Mouse (Mus musculus): ENCODE results near the gene Nps. TPM values are rescaled to one million over a fixed set of nuclear protein-coding genes. Genes with fewer than 3 reads are reported as not detected.
"Not testable (repeated sequence)": the region's sequence is repeated elsewhere in the genome, so short reads cannot be mapped to it uniquely, and the experiment has no call there.

The Nps gene
- not detected in 2 replicates for polyA plus RNA-seq (2014; fragmentation: Nextera tagmentation; extraction: Ambion mirVana)

- 86% methylated on average over 19 of the region's 19 CpGs for WGBS
These were observed at the start of gene Nps for GRCm38 (mm10) chr7:135258053-135258753. TSS of gene Nps (plus strand) at chr7:135258703.

GRCm38 (mm10) chr7:135208947-135209567 is 49.4 kb upstream of the Nps start:
- no peak overlapping the region for H3K27ac ChIP-seq (ENCODE audit: low read depth, low read length)
- H3K9me3 ChIP-seq (ENCODE audit: control insufficient read depth, low read length) = no peaks in the 10 kb centered on the region
- no peak overlapping the region for H3K9ac ChIP-seq (ENCODE audit: low read depth, low read length)
- no peaks in the 10 kb centered on the region for H3K4me1 ChIP-seq (replicated peaks; ENCODE audit: control insufficient read depth, insufficient read depth, low read length)
- H3K4me3 ChIP-seq (ENCODE audit: low read depth, low read length) = no peak overlapping the region
- H3K36me3 ChIP-seq (ENCODE audit: control insufficient read depth, insufficient read depth, low read length) = no peaks in the 10 kb centered on the region
- no peak for ATAC-seq (replicated peaks; ENCODE audit: low FRiP score)
- 82% methylated on average over 6 of the region's 6 CpGs for WGBS
- no peak overlapping the region for H3K4me2 ChIP-seq
- H3K27me3 ChIP-seq (replicated peaks; ENCODE audit: control insufficient read depth, insufficient read depth, low read length) = no peaks in the 10 kb centered on the region
- no peak for DNase-seq (ENCODE audit: low spot score)

More at GRCm38 (mm10) chr7:135258053-135258753, at the start of gene Nps:
- not testable (repeated sequence) for DNase-seq (ENCODE audit: low spot score); H3K27ac ChIP-seq (ENCODE audit: low read depth, low read length); H3K36me3 ChIP-seq (ENCODE audit: control insufficient read depth, insufficient read depth, low read length); H3K27me3 ChIP-seq (replicated peaks; ENCODE audit: control insufficient read depth, insufficient read depth, low read length); H3K9me3 ChIP-seq (ENCODE audit: control insufficient read depth, low read length); H3K4me1 ChIP-seq (replicated peaks; ENCODE audit: control insufficient read depth, insufficient read depth, low read length); H3K9ac ChIP-seq (ENCODE audit: low read depth, low read length); H3K4me3 ChIP-seq (ENCODE audit: low read depth, low read length); H3K4me2 ChIP-seq; ATAC-seq (replicated peaks; ENCODE audit: low FRiP score)

- DNase-seq (ENCODE audit: low spot score) (no peak), ATAC-seq (replicated peaks; ENCODE audit: low FRiP score) (no peak)
- no peak overlapping the region for H3K27ac ChIP-seq (ENCODE audit: low read depth, low read length)
- no peaks in the 10 kb centered on the region for H3K4me1 ChIP-seq (replicated peaks; ENCODE audit: control insufficient read depth, insufficient read depth, low read length)
- H3K27me3 ChIP-seq (replicated peaks; ENCODE audit: control insufficient read depth, insufficient read depth, low read length) = no peaks in the 10 kb centered on the region
- H3K9ac ChIP-seq (ENCODE audit: low read depth, low read length) = no peak overlapping the region
- H3K4me2 ChIP-seq = no peak overlapping the region
- no peak overlapping the region for H3K4me3 ChIP-seq (ENCODE audit: low read depth, low read length)
- no peaks in the 10 kb centered on the region for H3K9me3 ChIP-seq (ENCODE audit: control insufficient read depth, low read length)
- H3K36me3 ChIP-seq (ENCODE audit: control insufficient read depth, insufficient read depth, low read length) = no peaks in the 10 kb centered on the region
These were observed 48.2 kb upstream of the Nps start for GRCm38 (mm10) chr7:135210296-135210695.

- Histone ChIP-seq H3K9ac (ENCODE audit: low read depth, low read length) (no peak overlapping the region), H3K27ac (ENCODE audit: low read depth, low read length) (no peak overlapping the region), H3K4me2 (no peak overlapping the region), H3K4me1 (replicated peaks; ENCODE audit: control insufficient read depth, insufficient read depth, low read length) (no peaks in the 10 kb centered on the region), H3K9me3 (ENCODE audit: control insufficient read depth, low read length) (no peaks in the 10 kb centered on the region), H3K36me3 (ENCODE audit: control insufficient read depth, insufficient read depth, low read length) (no peaks in the 10 kb centered on the region), H3K4me3 (ENCODE audit: low read depth, low read length) (no peak overlapping the region), H3K27me3 (replicated peaks; ENCODE audit: control insufficient read depth, insufficient read depth, low read length) (no peaks in the 10 kb centered on the region)
- DNase-seq (ENCODE audit: low spot score) = no peak
- ATAC-seq (replicated peaks; ENCODE audit: low FRiP score) = no peak
- WGBS = 69% methylated on average over 2 of the region's 2 CpGs
These were observed 47.7 kb upstream of the Nps start for GRCm38 (mm10) chr7:135210831-135211230.

GRCm38 (mm10) chr7:135212505-135212904 is 46.0 kb upstream of the Nps start:
- no peaks in the 10 kb centered on the region for H3K9me3 ChIP-seq (ENCODE audit: control insufficient read depth, low read length)
- WGBS = 43% methylated on average over 2 of the region's 2 CpGs
- H3K4me2 ChIP-seq = no peak overlapping the region
- no peaks in the 10 kb centered on the region for H3K4me1 ChIP-seq (replicated peaks; ENCODE audit: control insufficient read depth, insufficient read depth, low read length)
- H3K36me3 ChIP-seq (ENCODE audit: control insufficient read depth, insufficient read depth, low read length) = no peaks in the 10 kb centered on the region
- no peaks in the 10 kb centered on the region for H3K27me3 ChIP-seq (replicated peaks; ENCODE audit: control insufficient read depth, insufficient read depth, low read length)
- no peak overlapping the region for H3K4me3 ChIP-seq (ENCODE audit: low read depth, low read length)
- DNase-seq (ENCODE audit: low spot score) (no peak), ATAC-seq (replicated peaks; ENCODE audit: low FRiP score) (no peak)
- H3K27ac ChIP-seq (ENCODE audit: low read depth, low read length) = no peak overlapping the region
- no peak overlapping the region for H3K9ac ChIP-seq (ENCODE audit: low read depth, low read length)

- Histone ChIP-seq H3K4me1 (replicated peaks; ENCODE audit: control insufficient read depth, insufficient read depth, low read length) (no peaks in the 10 kb centered on the region), H3K4me3 (ENCODE audit: low read depth, low read length) (no peak overlapping the region), H3K4me2 (no peak overlapping the region), H3K9me3 (ENCODE audit: control insufficient read depth, low read length) (no peaks in the 10 kb centered on the region), H3K9ac (ENCODE audit: low read depth, low read length) (no peak overlapping the region), H3K27me3 (replicated peaks; ENCODE audit: control insufficient read depth, insufficient read depth, low read length) (no peaks in the 10 kb centered on the region), H3K36me3 (ENCODE audit: control insufficient read depth, insufficient read depth, low read length) (no peaks in the 10 kb centered on the region), H3K27ac (ENCODE audit: low read depth, low read length) (no peak overlapping the region)
- ATAC-seq (replicated peaks; ENCODE audit: low FRiP score) (no peak), DNase-seq (ENCODE audit: low spot score) (no peak)
- WGBS = 62% methylated on average over 2 of the region's 2 CpGs
These were observed 37.0 kb upstream of the Nps start for GRCm38 (mm10) chr7:135221475-135221874.

- DNase-seq (ENCODE audit: low spot score) = no peak
- WGBS = 73% methylated on average over 5 of the region's 5 CpGs
- no peak for ATAC-seq (replicated peaks; ENCODE audit: low FRiP score)
- Histone ChIP-seq H3K4me3 (ENCODE audit: low read depth, low read length) (no peak overlapping the region), H3K9me3 (ENCODE audit: control insufficient read depth, low read length) (no peaks in the 10 kb centered on the region), H3K27ac (ENCODE audit: low read depth, low read length) (no peak overlapping the region), H3K9ac (ENCODE audit: low read depth, low read length) (no peak overlapping the region), H3K36me3 (ENCODE audit: control insufficient read depth, insufficient read depth, low read length) (no peaks in the 10 kb centered on the region), H3K27me3 (replicated peaks; ENCODE audit: control insufficient read depth, insufficient read depth, low read length) (no peaks in the 10 kb centered on the region), H3K4me1 (replicated peaks; ENCODE audit: control insufficient read depth, insufficient read depth, low read length) (no peaks in the 10 kb centered on the region), H3K4me2 (no peak overlapping the region)
These were observed 32.5 kb upstream of the Nps start for GRCm38 (mm10) chr7:135226021-135226420.

GRCm38 (mm10) chr7:135237152-135237551 is 21.4 kb upstream of the Nps start:
- Histone ChIP-seq H3K9me3 (ENCODE audit: control insufficient read depth, low read length) (no peaks in the 10 kb centered on the region), H3K4me1 (replicated peaks; ENCODE audit: control insufficient read depth, insufficient read depth, low read length) (no peaks in the 10 kb centered on the region), H3K9ac (ENCODE audit: low read depth, low read length) (no peak overlapping the region), H3K27me3 (replicated peaks; ENCODE audit: control insufficient read depth, insufficient read depth, low read length) (no peaks in the 10 kb centered on the region), H3K36me3 (ENCODE audit: control insufficient read depth, insufficient read depth, low read length) (no peaks in the 10 kb centered on the region), H3K27ac (ENCODE audit: low read depth, low read length) (no peak overlapping the region), H3K4me3 (ENCODE audit: low read depth, low read length) (no peak overlapping the region), H3K4me2 (no peak overlapping the region)
- no peak for ATAC-seq (replicated peaks; ENCODE audit: low FRiP score)
- WGBS = 54% methylated on average over 3 of the region's 3 CpGs
- DNase-seq (ENCODE audit: low spot score) = no peak

GRCm38 (mm10) chr7:135239441-135239840 is 19.1 kb upstream of the Nps start:
- Histone ChIP-seq H3K4me3 (ENCODE audit: low read depth, low read length) (no peak overlapping the region), H3K9me3 (ENCODE audit: control insufficient read depth, low read length) (no peaks in the 10 kb centered on the region), H3K27me3 (replicated peaks; ENCODE audit: control insufficient read depth, insufficient read depth, low read length) (no peaks in the 10 kb centered on the region), H3K4me1 (replicated peaks; ENCODE audit: control insufficient read depth, insufficient read depth, low read length) (no peaks in the 10 kb centered on the region), H3K36me3 (ENCODE audit: control insufficient read depth, insufficient read depth, low read length) (no peaks in the 10 kb centered on the region), H3K4me2 (no peak overlapping the region), H3K27ac (ENCODE audit: low read depth, low read length) (no peak overlapping the region), H3K9ac (ENCODE audit: low read depth, low read length) (no peak overlapping the region)
- DNase-seq (ENCODE audit: low spot score) (no peak), ATAC-seq (replicated peaks; ENCODE audit: low FRiP score) (no peak)
- 79% methylated on average over 4 of the region's 4 CpGs for WGBS
